Mouse (Mus musculus) retina, embryonic 14.5 days (tissue): ENCODE measurements at regions not wholly inside any gene's neighbourhood (a gene's known extent, or its start where the extent isn't known, plus 50 kb on each side); places are given as distances from the start of the nearest gene placed in this dataset.
A peak's percentile ranks its signal among the peaks of the same experiment; 100 is the strongest.

Experiments used
- DNase-seq: peaks from one replicate; pipeline ENCODE4 v3.0.0-alpha.2; 2015; ENCODE audit warnings: low spot score

- DNase-seq = peak; percentile 5
Observed at GRCm38 (mm10) chr14:80901346-80901745, 917.5 kb downstream of the Olfm4 start.

- DNase-seq = no peak
Observed at GRCm38 (mm10) chr14:80901759-80902163, 917.9 kb downstream of the Olfm4 start.

GRCm38 (mm10) chr14:80916031-80916430 lies 932.1 kb downstream of the Olfm4 start:
- no peak for DNase-seq

- DNase-seq = peak; percentile 3
Observed at GRCm38 (mm10) chr14:80923732-80924131, 939.9 kb downstream of the Olfm4 start.

- no peak for DNase-seq
Observed at GRCm38 (mm10) chr14:80959966-80960365, 976.1 kb downstream of the Olfm4 start.

GRCm38 (mm10) chr14:80975795-80976194 lies 991.9 kb downstream of the Olfm4 start:
- no peak for DNase-seq

GRCm38 (mm10) chr14:80976662-80977061 lies 992.8 kb downstream of the Olfm4 start:
- DNase-seq = peak; percentile 2

GRCm38 (mm10) chr14:80979475-80979874 lies 995.6 kb downstream of the Olfm4 start:
- DNase-seq = no peak

- no peak for DNase-seq
Observed at GRCm38 (mm10) chr14:80990192-80990591, 1006.3 kb downstream of the Olfm4 start.

- DNase-seq = no peak
Observed at GRCm38 (mm10) chr14:80990679-80991286, 1006.9 kb downstream of the Olfm4 start.

GRCm38 (mm10) chr14:80999030-80999429 lies 1015.1 kb downstream of the Olfm4 start:
- DNase-seq = no peak

- DNase-seq = no peak
Observed at GRCm38 (mm10) chr14:81013208-81013607, 1029.3 kb downstream of the Olfm4 start.

GRCm38 (mm10) chr14:81031475-81031874 lies 1047.6 kb downstream of the Olfm4 start:
- no peak for DNase-seq

- DNase-seq = no peak
Observed at GRCm38 (mm10) chr14:81037635-81038034, 1053.8 kb downstream of the Olfm4 start.

GRCm38 (mm10) chr14:81038045-81038444 lies 1054.2 kb downstream of the Olfm4 start:
- DNase-seq = no peak
